Mouse (Mus musculus) hindbrain, embryonic 14.5 days (tissue): ENCODE results near the gene Ctnnbip1. TPM values are rescaled to one million over a fixed set of nuclear protein-coding genes. Genes with fewer than 3 reads are reported as not detected.

Source experiments
- ATAC-seq: fragments of 200-750 bp; cut with Nextera tagmentation; 2 replicates; pipeline ENCODE4 v1.8.0; 2017; ENCODE audit warnings: moderate number of reproducible peaks, mild to moderate bottlenecking, moderate TSS enrichment, moderate library complexity; ENCODE audit not compliant: low FRiP score
- DNase-seq: peaks from one replicate; pipeline ENCODE4 v3.0.0-alpha.2; 2015; ENCODE audit warnings: low spot score
- H3K27ac ChIP-seq: fragments of 300-500 bp; sonication (generic); 2 replicates; pipeline ENCODE4 v1.5.1; 2014; ENCODE audit warnings: mild to moderate bottlenecking, moderate library complexity
- H3K27me3 ChIP-seq: fragments of 300-500 bp; sonication (generic); 2 replicates; pipeline ENCODE4 v1.6.1; 2014; ENCODE audit warnings: mild to moderate bottlenecking, low read length, mixed read lengths; ENCODE audit not compliant: control insufficient read depth, insufficient read depth
- H3K36me3 ChIP-seq: fragments of 300-500 bp; sonication (generic); replicated peaks from 2 replicates; pipeline ENCODE4 v1.6.1; 2014; ENCODE audit not compliant: control insufficient read depth, insufficient read depth
- H3K4me1 ChIP-seq: fragments of 300-500 bp; sonication (generic); replicated peaks from 2 replicates; pipeline ENCODE4 v1.6.1; 2014; ENCODE audit warnings: antibody characterized with exemption, low read length, mixed read lengths; ENCODE audit not compliant: control insufficient read depth, insufficient read depth
- H3K4me2 ChIP-seq: fragments of 300-500 bp; sonication (generic); replicated peaks from 2 replicates; pipeline ENCODE4 v1.6.1; 2014; ENCODE audit warnings: mild to moderate bottlenecking, moderate library complexity
- H3K4me3 ChIP-seq: fragments of 300-500 bp; sonication (generic); replicated peaks from 2 replicates; pipeline ENCODE4 v1.5.1; 2014; ENCODE audit warnings: mild to moderate bottlenecking, low read length
- H3K9ac ChIP-seq: fragments of 300-500 bp; sonication (generic); 2 replicates; pipeline ENCODE4 v1.6.1; 2014
- H3K9me3 ChIP-seq: fragments of 300-500 bp; sonication (generic); 2 replicates; pipeline ENCODE4 v1.6.1; 2016; ENCODE audit warnings: low read length; ENCODE audit not compliant: control insufficient read depth
- WGBS: fragments of 180-500 bp; shearing (Covaris S2); extraction: QIAGEN DNeasy Blood & Tissue Kit; methylation state at CpG from one replicate; pipeline ENCODE4 v1.1.7; 2014; 5-methylcytosine and 5-hydroxymethylcytosine counted together
- polyA plus RNA-seq: library from polyadenylated mRNA; unstranded; fragments of >200 nt; fragmentation: Nextera tagmentation; extraction: Ambion mirVana; gene quantifications from 2 replicates; pipeline ENCODE4 v1.2.1, GENCODE M21; 2014

Gene Ctnnbip1
- polyA plus RNA-seq, 1 experiment from 2014 or later = 99.0 TPM

DNA sequence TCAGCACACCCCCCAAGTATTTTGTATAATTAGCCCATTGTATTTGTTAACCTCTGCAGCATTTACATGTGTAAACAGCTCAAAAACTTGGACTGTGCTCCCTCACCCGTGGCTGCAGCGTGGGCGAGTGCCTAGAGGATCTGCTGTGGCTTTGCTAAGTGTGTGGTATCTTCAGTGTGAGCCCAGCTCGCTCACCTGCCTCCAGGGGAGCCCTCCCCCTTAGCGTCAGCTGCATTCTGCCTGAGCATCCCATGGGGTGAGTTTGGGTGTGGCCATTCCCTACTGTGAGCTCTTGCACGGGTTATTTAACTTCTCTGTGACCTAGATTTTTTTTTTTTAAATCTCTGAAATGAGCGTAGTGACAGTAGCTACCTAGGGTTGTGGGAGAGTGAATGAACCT lies 84.2 kb downstream of the Ctnnbip1 start:
- H3K9ac ChIP-seq = no peak overlapping the region
- 41% methylated on average over 7 of the region's 7 CpGs for WGBS
- peaks cover 24% of the 10 kb centered on the region for H3K4me1 ChIP-seq
- no peaks in the 10 kb centered on the region for H3K9me3 ChIP-seq
- no peak overlapping the region for H3K4me2 ChIP-seq
- DNase-seq = no peak
- no peaks in the 10 kb centered on the region for H3K27me3 ChIP-seq
- H3K36me3 ChIP-seq = no peaks in the 10 kb centered on the region
- no peak overlapping the region for H3K4me3 ChIP-seq
- H3K27ac ChIP-seq = no peak overlapping the region
- no peak for ATAC-seq

DNA sequence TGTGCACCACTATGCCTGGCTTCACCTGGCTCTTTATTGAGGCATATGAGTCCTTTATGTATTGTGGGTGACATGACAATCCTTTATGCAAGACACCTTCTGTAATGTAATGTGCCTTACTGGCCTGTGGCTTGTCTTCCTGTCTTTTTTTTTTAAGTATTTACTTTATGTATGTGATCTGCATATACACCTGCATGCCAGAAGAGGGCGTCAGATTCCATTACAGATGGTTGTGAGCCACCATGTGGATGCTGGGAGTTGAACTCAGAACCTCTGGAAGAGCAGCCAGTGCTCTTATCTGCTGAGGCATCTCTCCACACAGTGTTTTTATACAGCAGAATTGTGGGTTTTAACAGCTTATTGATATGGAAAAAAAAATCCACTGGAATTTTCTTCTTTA lies 85.8 kb downstream of the Ctnnbip1 start:
- no peaks in the 10 kb centered on the region for H3K9me3 ChIP-seq
- no peak for ATAC-seq
- H3K27me3 ChIP-seq = no peaks in the 10 kb centered on the region
- 68% methylated on average over 1 of the region's 1 CpGs for WGBS
- no peak overlapping the region for H3K4me2 ChIP-seq
- no peak overlapping the region for H3K9ac ChIP-seq
- no peak for DNase-seq
- no peak overlapping the region for H3K27ac ChIP-seq
- H3K36me3 ChIP-seq = no peaks in the 10 kb centered on the region
- no peak overlapping the region for H3K4me3 ChIP-seq
- peaks cover 30% of the 10 kb centered on the region for H3K4me1 ChIP-seq

DNA sequence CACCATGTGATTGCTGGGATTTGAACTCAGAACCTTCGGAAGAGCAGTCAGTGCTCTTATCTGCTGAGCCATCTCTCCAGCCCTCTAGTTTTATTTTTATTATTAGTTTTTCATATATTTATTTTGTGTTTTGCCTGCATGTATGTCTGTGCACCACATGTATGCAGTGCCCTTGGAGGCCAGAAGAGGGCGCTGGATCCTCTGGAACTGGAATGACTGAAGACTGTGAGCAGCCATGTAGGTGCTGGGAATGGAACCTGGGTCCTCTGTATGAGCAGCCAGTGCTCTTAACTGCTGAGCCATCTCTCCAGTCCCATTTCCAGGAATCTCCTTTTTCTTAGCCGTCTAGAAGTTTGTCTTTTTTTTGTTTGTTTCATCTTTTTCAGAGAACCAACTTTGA lies 86.5 kb downstream of the Ctnnbip1 start:
- DNase-seq = no peak
- no peaks in the 10 kb centered on the region for H3K27me3 ChIP-seq
- H3K9ac ChIP-seq = no peak overlapping the region
- H3K4me2 ChIP-seq = no peak overlapping the region
- no peak overlapping the region for H3K27ac ChIP-seq
- no peaks in the 10 kb centered on the region for H3K9me3 ChIP-seq
- H3K36me3 ChIP-seq = no peaks in the 10 kb centered on the region
- H3K4me3 ChIP-seq = no peak overlapping the region
- peaks cover 37% of the 10 kb centered on the region for H3K4me1 ChIP-seq
- 80% methylated on average over 3 of the region's 3 CpGs for WGBS
- no peak for ATAC-seq

DNA sequence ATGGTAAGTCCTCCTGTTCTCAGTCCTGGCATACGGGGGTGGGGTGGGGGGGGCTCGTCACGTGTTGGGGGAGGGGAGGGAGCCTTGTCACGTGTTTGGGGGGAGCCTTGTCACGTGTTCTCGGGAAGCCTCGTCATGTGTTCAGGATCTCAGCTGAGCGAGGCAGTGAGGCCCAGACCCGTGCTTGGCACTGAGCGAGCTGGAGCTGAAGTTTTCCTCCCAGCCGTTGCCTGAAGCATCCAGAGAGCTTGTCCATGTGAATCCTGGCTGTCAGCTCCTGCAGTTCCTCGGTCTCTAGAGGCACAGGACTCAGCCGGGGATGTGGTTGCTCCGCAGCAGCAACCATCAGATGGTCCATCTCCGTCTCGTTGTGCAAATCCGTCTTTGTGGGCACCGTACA lies 88.0 kb downstream of the Ctnnbip1 start:
- Histone ChIP-seq H3K9ac (0 out of 2 replicates have a peak overlapping the region, but pooled peaks have one; percentile 14), H3K27me3 (no peaks in the 10 kb centered on the region), H3K36me3 (no peaks in the 10 kb centered on the region), H3K4me1 (peaks cover 39% of the 10 kb centered on the region), H3K4me3 (no peak overlapping the region), H3K27ac (peak overlapping the region; percentile 49; the same call in 1 of the 2 replicates), H3K9me3 (no peaks in the 10 kb centered on the region), H3K4me2 (0 out of 2 replicates have a peak overlapping the region, but pooled peaks have one; percentile 9)
- DNase-seq = peak; percentile 50
- ATAC-seq = 0 out of 2 replicates have a peak, but pooled peaks have one; percentile 55
- 48% methylated on average over 18 of the region's 18 CpGs for WGBS

DNA sequence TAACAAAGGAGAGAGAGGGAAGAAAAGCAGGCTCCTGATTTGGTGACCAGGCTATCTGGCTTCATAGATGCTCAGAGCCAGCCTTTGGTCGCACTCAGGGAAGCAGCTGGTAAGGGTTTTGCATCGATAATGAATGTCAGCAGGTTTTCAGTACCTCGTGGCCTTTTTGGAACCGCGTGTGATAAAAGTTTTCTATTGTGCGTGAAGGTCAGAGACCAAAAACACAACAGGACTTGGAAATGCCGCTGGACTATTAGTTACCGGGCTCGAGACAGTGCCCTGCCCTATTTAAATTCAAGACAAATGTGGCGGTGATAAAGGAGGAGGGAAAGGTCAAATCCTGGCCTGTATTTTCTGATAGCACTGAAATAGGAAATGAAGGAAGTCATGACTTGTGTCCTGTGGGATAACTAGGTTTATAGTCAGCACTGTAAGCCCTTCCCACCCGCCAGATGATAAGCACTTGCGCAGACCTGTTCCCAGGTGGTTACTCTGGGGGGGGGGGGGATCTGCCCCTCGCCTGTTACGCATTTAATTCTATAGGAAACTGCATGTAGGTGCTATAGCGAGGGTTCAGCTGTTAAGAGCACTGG lies 88.8 kb downstream of the Ctnnbip1 start:
- no peak overlapping the region for H3K27ac ChIP-seq
- 30% methylated on average over 15 of the region's 15 CpGs for WGBS
- no peak overlapping the region for H3K4me3 ChIP-seq
- H3K9ac ChIP-seq = peak overlapping the region; percentile 14; the same call in 1 of the 2 replicates
- no peaks in the 10 kb centered on the region for H3K27me3 ChIP-seq
- H3K4me2 ChIP-seq = no peak overlapping the region
- no peak for ATAC-seq
- H3K9me3 ChIP-seq = no peaks in the 10 kb centered on the region
- H3K4me1 ChIP-seq = peaks cover 39% of the 10 kb centered on the region
- no peaks in the 10 kb centered on the region for H3K36me3 ChIP-seq
- DNase-seq = no peak

DNA sequence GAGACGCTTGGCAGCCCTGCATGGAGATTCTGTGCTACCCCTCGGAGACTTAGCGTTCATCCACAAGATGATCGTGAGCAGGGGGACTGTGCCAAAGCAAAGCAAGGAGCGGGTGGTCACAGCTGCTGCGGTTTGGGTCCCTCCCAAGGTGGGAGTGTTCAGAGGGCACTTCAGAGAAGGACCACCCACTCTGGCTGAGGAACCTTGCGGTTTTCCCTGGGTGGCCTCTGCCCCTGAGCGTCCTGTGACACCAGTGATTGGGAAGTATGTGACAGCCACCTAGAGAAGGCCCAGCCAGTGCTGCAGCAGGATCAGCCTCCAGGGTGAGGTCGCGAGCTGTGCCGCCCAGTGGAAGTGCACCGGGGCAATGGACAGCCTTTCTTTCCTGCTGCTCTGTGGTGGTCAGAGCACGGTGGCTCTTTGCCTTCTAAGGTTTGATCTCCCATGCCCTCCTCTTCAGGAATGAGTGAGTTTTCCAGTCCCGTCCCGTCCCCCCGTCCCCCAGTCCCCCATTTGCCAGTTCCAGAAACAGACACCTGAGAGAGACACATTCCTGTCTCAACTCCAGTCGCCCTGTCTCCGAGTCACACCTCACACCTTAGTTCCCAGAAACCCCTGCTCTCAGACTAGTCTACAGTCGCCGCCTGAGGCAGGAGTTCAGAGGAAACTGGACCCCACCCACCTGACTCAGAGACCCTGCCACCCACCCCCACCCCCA lies 89.7 kb downstream of the Ctnnbip1 start:
- 62% methylated on average over 20 of the region's 20 CpGs for WGBS
- Histone ChIP-seq H3K36me3 (no peaks in the 10 kb centered on the region), H3K4me2 (no peak overlapping the region), H3K9ac (0 out of 2 replicates have a peak overlapping the region, but pooled peaks have one; percentile 2), H3K27ac (no peak overlapping the region), H3K27me3 (no peaks in the 10 kb centered on the region), H3K4me1 (peaks cover 36% of the 10 kb centered on the region), H3K4me3 (no peak overlapping the region), H3K9me3 (no peaks in the 10 kb centered on the region)
- ATAC-seq (0 out of 2 replicates have a peak, but pooled peaks have one; percentile 11), DNase-seq (no peak)

DNA sequence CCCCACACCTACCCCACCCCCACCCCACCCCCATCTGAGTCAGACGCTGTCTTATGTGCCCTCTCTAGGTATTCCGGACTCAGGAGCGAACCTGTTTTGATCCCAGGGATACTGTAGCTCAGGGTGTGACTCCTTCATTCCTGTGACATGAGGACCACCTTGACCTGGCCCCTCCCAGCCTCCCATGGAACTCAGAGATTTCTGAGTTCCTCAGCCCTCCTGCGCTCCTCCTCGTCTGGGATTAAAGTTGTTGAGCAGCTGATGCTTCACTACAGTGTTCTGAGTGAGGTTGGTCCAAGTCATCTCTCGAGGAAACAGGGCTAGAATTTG lies 90.2 kb downstream of the Ctnnbip1 start:
- no peak overlapping the region for H3K9ac ChIP-seq
- no peak for DNase-seq
- H3K27ac ChIP-seq = no peak overlapping the region
- H3K4me2 ChIP-seq = no peak overlapping the region
- WGBS = 89% methylated on average over 6 of the region's 6 CpGs
- H3K4me1 ChIP-seq = peaks cover 36% of the 10 kb centered on the region
- H3K27me3 ChIP-seq = no peaks in the 10 kb centered on the region
- H3K4me3 ChIP-seq = no peak overlapping the region
- no peaks in the 10 kb centered on the region for H3K36me3 ChIP-seq
- peaks cover under 1% of the 10 kb centered on the region; the same call in 1 of the 2 replicates for H3K9me3 ChIP-seq
- no peak for ATAC-seq

DNA sequence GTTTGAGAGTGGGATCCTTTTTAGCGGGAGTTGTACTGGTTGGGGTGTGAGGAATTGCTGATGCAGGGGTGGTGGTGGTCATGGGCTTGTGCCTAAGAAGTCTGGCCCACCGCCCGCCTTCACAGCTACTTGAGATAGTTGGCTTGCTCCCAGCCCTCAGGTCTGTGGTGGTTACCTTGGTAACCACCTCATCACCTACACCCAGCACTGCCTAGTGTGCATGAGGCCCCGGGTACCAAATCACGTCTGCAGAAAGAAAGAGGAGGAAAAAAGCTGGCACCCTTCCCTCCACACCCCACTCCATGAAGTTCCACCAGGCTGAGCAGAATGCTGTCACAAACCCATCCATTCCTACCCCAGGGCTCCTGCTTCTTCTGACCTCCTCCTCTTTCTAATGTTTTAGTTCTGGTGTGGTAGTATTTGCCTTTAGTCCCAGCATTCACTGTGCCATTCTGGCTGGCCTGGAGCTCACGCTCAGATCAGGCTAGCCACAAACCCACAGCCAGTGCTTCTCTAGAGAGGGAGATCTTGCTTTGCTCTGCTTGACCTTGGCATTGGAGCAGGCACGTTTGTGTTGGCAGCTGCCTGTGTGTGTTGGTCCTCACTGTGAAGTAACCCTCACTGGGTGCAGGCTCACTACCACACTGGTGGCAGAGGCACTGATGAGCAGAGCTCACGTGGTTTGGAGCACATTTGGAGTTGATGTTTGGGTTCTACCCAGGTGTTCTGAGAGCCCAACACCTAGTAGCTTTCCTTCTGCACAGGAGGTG lies 91.4 kb downstream of the Ctnnbip1 start:
- 54% methylated on average over 8 of the region's 8 CpGs for WGBS
- H3K9ac ChIP-seq = no peak overlapping the region
- H3K4me3 ChIP-seq = no peak overlapping the region
- DNase-seq (no peak), ATAC-seq (no peak)
- H3K9me3 ChIP-seq = peaks cover 4% of the 10 kb centered on the region
- peaks cover 36% of the 10 kb centered on the region for H3K4me1 ChIP-seq
- H3K27me3 ChIP-seq = no peaks in the 10 kb centered on the region
- no peak overlapping the region for H3K4me2 ChIP-seq
- H3K27ac ChIP-seq = peak overlapping the region; percentile 43; the same call in 1 of the 2 replicates
- H3K36me3 ChIP-seq = 0 out of 2 replicates have a peak, but pooled peaks cover 1% of the 10 kb centered on the region

DNA sequence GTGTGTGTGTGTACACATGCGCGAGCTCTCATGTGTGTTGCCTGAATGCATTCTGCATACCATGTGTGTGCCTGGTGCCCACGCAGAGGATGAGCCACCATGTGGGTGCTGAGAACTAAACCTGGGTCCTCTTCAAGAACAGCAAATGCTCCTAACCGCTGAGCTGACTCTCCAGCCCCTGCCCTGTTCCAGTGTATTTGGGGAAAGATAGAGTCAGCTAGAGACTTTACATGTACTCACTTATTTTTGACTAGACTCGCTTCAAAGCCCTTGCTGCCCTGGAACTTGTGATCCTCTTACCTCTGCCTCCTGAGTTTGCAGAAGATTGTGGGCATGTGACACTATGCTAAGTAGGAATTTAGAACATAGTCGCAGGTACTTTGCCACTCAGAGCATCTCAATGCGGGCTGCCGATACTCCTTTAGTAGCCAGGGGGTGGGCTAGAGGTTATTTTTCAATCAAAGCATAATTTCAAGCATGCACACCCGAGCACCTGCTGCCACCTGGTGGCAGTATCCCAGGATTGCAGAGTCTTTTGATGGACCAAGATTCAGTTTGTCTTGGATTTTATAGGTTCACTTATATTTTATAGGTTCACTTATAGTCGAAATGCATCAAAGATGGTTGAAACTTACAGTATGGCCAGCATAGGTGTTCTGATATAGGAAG lies 93.5 kb downstream of the Ctnnbip1 start:
- ATAC-seq = no peak
- Histone ChIP-seq H3K9me3 (peaks cover 4% of the 10 kb centered on the region), H3K4me3 (no peak overlapping the region), H3K4me2 (no peak overlapping the region), H3K4me1 (peaks cover 22% of the 10 kb centered on the region), H3K27me3 (no peaks in the 10 kb centered on the region), H3K36me3 (peaks cover 22% of the 10 kb centered on the region), H3K27ac (no peak overlapping the region), H3K9ac (no peak overlapping the region)
- DNase-seq = peak; percentile 83
- WGBS = 49% methylated on average over 10 of the region's 10 CpGs
